In the genomic region with DNA sequence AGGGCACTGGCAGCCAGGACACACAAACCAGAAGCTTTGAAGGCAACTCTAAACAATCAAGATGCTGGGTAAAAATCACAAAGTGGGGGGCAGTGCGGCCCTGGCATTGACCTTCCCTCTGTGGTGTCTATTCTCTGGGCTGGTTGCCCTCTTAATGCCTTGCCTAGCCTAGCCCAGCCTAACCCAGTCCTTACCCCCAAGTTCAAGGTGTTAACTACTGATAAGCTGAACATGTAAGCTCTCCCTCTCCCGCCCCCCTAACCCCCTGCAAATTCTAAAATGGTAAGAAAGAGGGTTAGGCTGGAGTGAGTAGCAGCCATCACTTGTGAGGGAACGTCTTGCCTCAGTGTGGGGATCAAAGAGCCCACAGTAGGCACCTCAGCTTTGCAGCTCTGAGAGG, we compare ENCODE assay signal across 20 mouse cellular contexts.
A peak's percentile ranks its signal among the peaks of the same experiment; 100 is the strongest.
DNase-seq lines count a peak whose midpoint lies in the region; ATAC-seq and TF ChIP-seq lines count a peak whose summit lies in the region.
"Had no signal": no experiment of that assay in that cellular context is flagged by ENCODE, and none has a peak within 500 bp of the region (broad histone marks: within the 10 kb centered on the region; RNA-seq: fewer than 3 reads in every experiment).

No protein-coding gene starts in this region.

- no peak for TF ChIP-seq CTCF in liver, embryonic 14.5 days (IDR thresholded peaks at IDR 0.05; ENCODE audit: low read depth)

- H3K4me1 ChIP-seq in liver, embryonic 14.5 days (replicated peaks; ENCODE audit: control insufficient read depth in 2 of 2, insufficient read depth in 2 of 2, low read length in 1 of 2): peaks cover 23 to 39% of the 10 kb centered on the region in 2 experiments
- H3K4me1 ChIP-seq: hindbrain, embryonic 15.5 days; intestine, embryonic 15.5 days; limb, embryonic 13.5 days had no signal

- no peaks in the 10 kb centered on the region for H3K27me3 ChIP-seq in liver, embryonic 14.5 days (ENCODE audit: control insufficient read depth, insufficient read depth, low read length)
- H3K27me3 ChIP-seq: embryonic facial prominence, embryonic 12.5 days; hindbrain, embryonic 15.5 days; intestine, embryonic 15.5 days; lung, embryonic 15.5 days; Patski had no signal

- peak overlapping the region; percentile 75 for H3K4me2 ChIP-seq in liver, embryonic 14.5 days (ENCODE audit: low read depth)
- H3K4me2 ChIP-seq: embryonic facial prominence, embryonic 12.5 days; hindbrain, embryonic 15.5 days; intestine, embryonic 15.5 days; limb, embryonic 13.5 days; lung, embryonic 15.5 days; midbrain, embryonic 11.5 days had no signal

- TF ChIP-seq EP300 in liver, embryonic 14.5 days (IDR thresholded peaks at IDR 0.05; ENCODE audit: low read depth): peak; percentile 85

- H3K27ac ChIP-seq in liver, embryonic 14.5 days: peak overlapping the region; percentile 88
- H3K27ac ChIP-seq: embryonic facial prominence, embryonic 12.5 days; hindbrain, embryonic 15.5 days; intestine, embryonic 15.5 days; limb, embryonic 13.5 days; lung, embryonic 15.5 days had no signal

- H3K9ac ChIP-seq in liver, embryonic 14.5 days (replicated peaks): peak overlapping the region; percentile 65
- H3K9ac ChIP-seq: embryonic facial prominence, embryonic 12.5 days; hindbrain, embryonic 15.5 days; intestine, embryonic 15.5 days; limb, embryonic 13.5 days; lung, embryonic 15.5 days had no signal

- peak overlapping the region; percentile 7 to 28; a peak in 2 of 4 replicates for H3K4me3 ChIP-seq in liver, embryonic 14.5 days (ENCODE audit: insufficient read depth in 1 of 2, low read depth in 2 of 2, low read length in 2 of 2)
- H3K4me3 ChIP-seq: embryonic facial prominence, embryonic 12.5 days; hindbrain, embryonic 15.5 days; intestine, embryonic 15.5 days; limb, embryonic 13.5 days; lung, embryonic 15.5 days had no signal

- DNase-seq in spleen, adult 12 weeks (ENCODE audit: low spot score): peak; percentile 8
- DNase-seq in spleen, postnatal 14 days (ENCODE audit: low spot score in 2 of 2): no peak
- peak; percentile 74 to 79 (median 76) for DNase-seq in liver, embryonic 14.5 days (ENCODE audit: low read depth in 3 of 3, low spot score in 3 of 3)
- DNase-seq in left cerebral cortex, adult 11 months (ENCODE audit: low spot score): no peak
- DNase-seq in yolk sac, embryonic 10.5 days (ENCODE audit: low spot score): no peak
- DNase-seq: adrenal gland, adult 8-10 months; cerebellum, adult 18-20 months; heart, postnatal 4 days; lung, postnatal 4 days; right cerebral cortex, postnatal 4 days; thymus, postnatal 36 days had no signal

- WGBS in liver, embryonic 14.5 days (ENCODE audit: insufficient replicate concordance): 20% methylated on average over 3 of the region's 3 CpGs

- no peaks in the 10 kb centered on the region for H3K9me3 ChIP-seq in liver, embryonic 14.5 days (ENCODE audit: control insufficient read depth, low read length)
- H3K9me3 ChIP-seq: embryonic facial prominence, embryonic 12.5 days; hindbrain, embryonic 15.5 days; intestine, embryonic 15.5 days; limb, embryonic 13.5 days; lung, embryonic 15.5 days had no signal

- H3K36me3 ChIP-seq in liver, embryonic 14.5 days (replicated peaks; ENCODE audit: control insufficient read depth, insufficient read depth, low read depth): no peaks in the 10 kb centered on the region
- H3K36me3 ChIP-seq: embryonic facial prominence, embryonic 12.5 days; hindbrain, embryonic 15.5 days; intestine, embryonic 15.5 days; limb, embryonic 13.5 days; lung, embryonic 15.5 days had no signal

- ATAC-seq in erythroblast, adult 5-6 weeks (replicated peaks; ENCODE audit: low FRiP score, poor library complexity, severe bottlenecking): peak; percentile 93
- ATAC-seq in liver, embryonic 14.5 days (ENCODE audit: insufficient read depth): peak; percentile 99
- no peak for ATAC-seq in cerebellum, adult (ENCODE audit: insufficient number of reproducible peaks, low FRiP score, low TSS enrichment)
- ATAC-seq: intestine, embryonic 15.5 days; Patski had no signal

Comparison
In these comparisons a context has a peak if more than half of its experiments do, and no peak if none do; other contexts are left out.
1. DNase-seq: peak in spleen, adult 12 weeks (single experiment) and liver, embryonic 14.5 days (3 of 3); none in spleen, postnatal 14 days (0 of 2), left cerebral cortex, adult 11 months (single experiment) and yolk sac, embryonic 10.5 days (single experiment).